Mouse (Mus musculus): Measurements from ENCODE around the gene Tex35.

DNA sequence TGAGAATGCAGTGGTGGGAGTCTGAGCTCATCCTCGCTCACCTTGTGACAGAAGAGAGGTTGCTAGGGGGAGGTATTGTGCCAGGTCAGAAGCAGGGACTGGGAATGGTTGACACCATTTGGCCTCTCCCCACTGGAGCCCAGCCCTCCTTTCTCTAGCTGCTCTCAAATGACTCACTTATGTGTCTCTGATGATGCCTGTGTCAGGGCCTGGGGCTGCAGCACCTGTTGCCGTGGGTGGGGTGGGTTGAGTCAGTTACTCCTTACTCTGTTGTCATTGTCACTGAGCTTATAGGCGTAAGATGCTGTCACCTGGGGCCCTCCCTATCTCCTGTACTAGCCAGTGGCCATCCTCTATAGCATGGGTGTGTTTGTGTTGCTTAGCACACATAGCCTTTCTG lies 17.6 kb downstream of the Tex35 start:
- TF ChIP-seq CTCF (IDR thresholded peaks at IDR 0.05; ENCODE audit: extremely low read depth, insufficient read depth, insufficient read length, insufficient replicate concordance): no peak
- no peak for TF ChIP-seq POLR2A (IDR thresholded peaks at IDR 0.05; ENCODE audit: low read depth, low read length)
